Mouse (Mus musculus): Measurements from ENCODE around the gene Samd4b. TPM values are rescaled to one million over a fixed set of nuclear protein-coding genes. Genes with fewer than 3 reads are reported as not detected.

The Samd4b gene
- total and polyA plus RNA-seq, 2 experiments from 2014 or later: 12.4 to 53.5 TPM

DNA sequence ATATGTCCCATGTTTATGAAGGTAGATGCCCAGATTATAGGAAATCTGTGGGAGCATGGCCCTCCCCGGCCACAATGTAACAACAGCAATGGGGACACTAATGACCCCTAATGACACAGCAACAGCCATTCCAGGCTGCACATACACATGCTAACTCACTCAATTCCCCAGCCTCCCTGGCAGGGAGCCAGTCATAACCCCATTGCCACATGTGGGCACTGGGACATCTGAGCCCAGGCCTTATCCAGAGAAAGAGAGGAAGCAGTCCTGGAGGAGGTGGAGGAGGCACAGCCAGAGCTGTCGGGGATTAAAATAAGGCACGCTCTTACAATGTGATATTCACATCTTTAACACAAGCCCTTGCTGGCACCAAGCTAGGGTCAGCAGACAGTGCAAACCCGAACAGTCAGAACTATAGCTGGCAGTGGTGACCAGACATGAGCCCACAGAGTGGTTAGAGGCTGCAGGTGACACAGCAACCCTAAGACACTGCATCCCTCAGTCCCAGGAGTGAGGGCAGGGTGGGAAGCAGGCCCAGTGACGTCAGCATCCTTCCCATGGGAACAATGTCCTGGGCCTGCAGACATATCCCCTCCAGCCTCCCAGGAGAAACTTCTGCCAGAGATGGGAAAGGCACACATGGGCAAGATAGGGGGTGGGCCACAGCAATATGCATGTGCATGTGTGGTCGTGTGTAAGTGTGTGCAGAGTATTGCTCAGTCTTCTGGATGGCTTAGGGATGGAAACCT is 11.1 kb downstream of the Samd4b start:
- DNase-seq (ENCODE audit: low spot score) (no peak), ATAC-seq (ENCODE audit: insufficient read depth, low read depth) (0 out of 2 replicates have a peak, but pooled peaks have one; percentile 34)
- H3K4me3 ChIP-seq (ENCODE audit: low read depth, low read length): no peak overlapping the region
- no peaks in the 10 kb centered on the region for H3K27me3 ChIP-seq (ENCODE audit: control insufficient read depth, insufficient read depth, low read length)
- 0 out of 2 replicates have a peak overlapping the region, but pooled peaks have one; percentile 13 for H3K4me2 ChIP-seq (ENCODE audit: low read depth, low read length)
- no peak for TF ChIP-seq EP300 (IDR thresholded peaks at IDR 0.05; ENCODE audit: low read depth)
- no peak for TF ChIP-seq CTCF (IDR thresholded peaks at IDR 0.05; ENCODE audit: low read depth)
- peak overlapping the region; percentile 36; the same call in 1 of the 2 replicates for H3K27ac ChIP-seq (ENCODE audit: low read depth)
- H3K9me3 ChIP-seq (replicated peaks; ENCODE audit: control insufficient read depth, low read length): no peaks in the 10 kb centered on the region
- H3K9ac ChIP-seq (replicated peaks; ENCODE audit: low read depth, low read length): no peak overlapping the region
- H3K4me1 ChIP-seq (ENCODE audit: control insufficient read depth, insufficient read depth): peaks cover 32% of the 10 kb centered on the region
- 34% methylated on average over 6 of the region's 6 CpGs for WGBS
- H3K36me3 ChIP-seq (replicated peaks; ENCODE audit: control insufficient read depth, insufficient read depth, low read length): no peaks in the 10 kb centered on the region

DNA sequence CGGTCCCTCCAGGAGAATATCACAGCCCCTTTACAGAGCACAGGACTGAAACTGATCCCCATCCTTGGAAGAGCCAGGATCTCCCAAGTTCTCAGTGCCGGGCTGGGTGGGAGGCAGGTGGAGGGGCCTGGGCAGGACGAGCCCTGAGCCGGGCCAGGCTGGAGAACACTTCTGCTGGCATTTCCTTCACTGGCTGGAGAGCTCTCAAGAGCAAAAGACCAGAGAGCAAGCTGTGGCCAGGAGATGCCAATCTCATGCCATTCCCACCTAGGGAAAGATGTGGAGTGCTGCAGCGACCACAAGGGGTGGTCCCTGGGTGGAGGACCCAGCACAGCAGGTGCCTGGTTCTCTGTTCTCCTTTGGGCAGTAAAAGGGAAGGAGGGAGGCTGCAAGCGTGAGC is 12.9 kb downstream of the Samd4b start:
- ATAC-seq (ENCODE audit: insufficient read depth, low read depth): no peak
- 61% methylated on average over 6 of the region's 6 CpGs for WGBS

DNA sequence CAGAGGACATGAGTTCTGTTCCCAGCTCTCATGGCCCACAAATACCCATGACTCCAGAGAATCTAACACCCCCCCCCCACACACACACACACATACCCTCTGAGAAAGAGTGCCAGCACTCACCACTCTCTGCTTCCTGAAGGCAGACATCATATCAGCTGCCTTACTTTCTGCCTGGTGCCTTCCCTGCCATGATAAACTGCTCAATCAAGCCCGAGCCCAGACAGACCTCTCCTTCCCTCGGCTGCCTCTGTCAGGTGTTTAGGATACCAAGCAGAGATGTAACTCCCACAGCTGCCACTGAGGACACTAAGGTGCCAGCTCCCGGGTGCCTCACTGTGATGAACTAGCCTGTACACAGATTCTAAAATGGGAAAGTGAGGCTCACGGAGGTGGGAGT is 13.5 kb downstream of the Samd4b start:
- no peak overlapping the region for H3K27ac ChIP-seq (ENCODE audit: low read depth)
- TF ChIP-seq CTCF (IDR thresholded peaks at IDR 0.05; ENCODE audit: low read depth) (no peak), EP300 (IDR thresholded peaks at IDR 0.05; ENCODE audit: low read depth) (no peak)
- no peaks in the 10 kb centered on the region for H3K27me3 ChIP-seq (ENCODE audit: control insufficient read depth, insufficient read depth, low read length)
- whole genome bisulfite sequencing: 27% methylated on average over 4 of the region's 4 CpGs
- no peak overlapping the region for H3K4me2 ChIP-seq (ENCODE audit: low read depth, low read length)
- no peaks in the 10 kb centered on the region for H3K36me3 ChIP-seq (replicated peaks; ENCODE audit: control insufficient read depth, insufficient read depth, low read length)
- H3K4me3 ChIP-seq (ENCODE audit: low read depth, low read length): no peak overlapping the region
- DNase-seq (ENCODE audit: low spot score) (no peak), ATAC-seq (ENCODE audit: insufficient read depth, low read depth) (no peak)
- H3K9me3 ChIP-seq (replicated peaks; ENCODE audit: control insufficient read depth, low read length): no peaks in the 10 kb centered on the region
- no peak overlapping the region for H3K9ac ChIP-seq (replicated peaks; ENCODE audit: low read depth, low read length)
- peaks cover 30% of the 10 kb centered on the region for H3K4me1 ChIP-seq (ENCODE audit: control insufficient read depth, insufficient read depth)

More for the DNA sequence above, 12.9 kb downstream of the Samd4b start:
- no peak overlapping the region for H3K4me2 ChIP-seq (ENCODE audit: low read depth, low read length)
- H3K27ac ChIP-seq (ENCODE audit: low read depth): no peak overlapping the region
- H3K4me3 ChIP-seq (ENCODE audit: low read depth, low read length): no peak overlapping the region
- DNase-seq (ENCODE audit: low spot score): no peak
- no peak overlapping the region for H3K9ac ChIP-seq (replicated peaks; ENCODE audit: low read depth, low read length)
- TF ChIP-seq CTCF (IDR thresholded peaks at IDR 0.05; ENCODE audit: low read depth) (no peak), EP300 (IDR thresholded peaks at IDR 0.05; ENCODE audit: low read depth) (no peak)
- no peaks in the 10 kb centered on the region for H3K36me3 ChIP-seq (replicated peaks; ENCODE audit: control insufficient read depth, insufficient read depth, low read length)
- peaks cover 30% of the 10 kb centered on the region for H3K4me1 ChIP-seq (ENCODE audit: control insufficient read depth, insufficient read depth)
- no peaks in the 10 kb centered on the region for H3K27me3 ChIP-seq (ENCODE audit: control insufficient read depth, insufficient read depth, low read length)
- no peaks in the 10 kb centered on the region for H3K9me3 ChIP-seq (replicated peaks; ENCODE audit: control insufficient read depth, low read length)

DNA sequence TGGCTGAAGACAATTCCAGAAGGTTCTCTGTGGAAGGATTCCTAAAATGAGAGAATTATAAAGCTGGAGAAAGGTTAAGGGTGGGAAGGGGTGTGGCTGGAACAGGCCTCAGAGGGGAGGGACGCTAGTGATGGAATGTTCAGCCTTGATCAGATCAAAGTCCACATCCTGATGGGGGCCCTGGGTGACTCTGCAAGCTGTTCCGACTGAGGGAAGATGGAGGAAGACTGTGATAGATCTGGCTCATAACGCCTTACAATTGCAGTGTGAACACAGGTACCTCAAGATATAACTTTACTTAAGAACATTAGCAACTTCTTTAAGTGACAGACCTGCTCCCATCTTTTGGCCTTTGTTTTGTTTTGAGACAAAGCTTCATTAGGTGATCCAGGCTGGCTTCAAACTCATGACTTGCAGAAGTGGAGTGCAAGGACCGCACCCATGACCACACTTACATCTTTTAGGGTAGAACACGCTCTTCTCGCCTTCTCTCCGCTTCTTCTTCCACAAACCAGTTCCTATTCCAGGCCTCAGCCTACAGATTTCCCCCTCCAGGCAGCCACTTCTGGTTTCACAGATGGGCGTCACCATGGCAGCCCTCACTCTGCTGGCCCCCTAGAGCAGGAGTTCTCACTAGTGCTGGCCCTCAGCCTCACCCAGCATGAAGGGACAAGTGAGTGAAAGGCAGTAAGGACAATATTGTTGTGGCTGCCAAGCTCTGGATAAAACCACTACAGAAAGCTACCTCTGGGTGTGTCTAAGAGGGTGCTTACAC is 14.2 kb downstream of the Samd4b start:
- no peak for TF ChIP-seq EP300 (IDR thresholded peaks at IDR 0.05; ENCODE audit: low read depth)
- TF ChIP-seq CTCF (IDR thresholded peaks at IDR 0.05; ENCODE audit: low read depth): no peak
- H3K4me1 ChIP-seq (ENCODE audit: control insufficient read depth, insufficient read depth): peaks cover 33% of the 10 kb centered on the region
- no peaks in the 10 kb centered on the region for H3K36me3 ChIP-seq (replicated peaks; ENCODE audit: control insufficient read depth, insufficient read depth, low read length)
- ATAC-seq (ENCODE audit: insufficient read depth, low read depth) (no peak), DNase-seq (ENCODE audit: low spot score) (no peak)
- 77% methylated on average over 8 of the region's 8 CpGs for WGBS
- no peak overlapping the region for H3K4me3 ChIP-seq (ENCODE audit: low read depth, low read length)
- no peak overlapping the region for H3K4me2 ChIP-seq (ENCODE audit: low read depth, low read length)
- no peak overlapping the region for H3K27ac ChIP-seq (ENCODE audit: low read depth)
- H3K9ac ChIP-seq (replicated peaks; ENCODE audit: low read depth, low read length): no peak overlapping the region
- no peaks in the 10 kb centered on the region for H3K27me3 ChIP-seq (ENCODE audit: control insufficient read depth, insufficient read depth, low read length)
- no peaks in the 10 kb centered on the region for H3K9me3 ChIP-seq (replicated peaks; ENCODE audit: control insufficient read depth, low read length)

DNA sequence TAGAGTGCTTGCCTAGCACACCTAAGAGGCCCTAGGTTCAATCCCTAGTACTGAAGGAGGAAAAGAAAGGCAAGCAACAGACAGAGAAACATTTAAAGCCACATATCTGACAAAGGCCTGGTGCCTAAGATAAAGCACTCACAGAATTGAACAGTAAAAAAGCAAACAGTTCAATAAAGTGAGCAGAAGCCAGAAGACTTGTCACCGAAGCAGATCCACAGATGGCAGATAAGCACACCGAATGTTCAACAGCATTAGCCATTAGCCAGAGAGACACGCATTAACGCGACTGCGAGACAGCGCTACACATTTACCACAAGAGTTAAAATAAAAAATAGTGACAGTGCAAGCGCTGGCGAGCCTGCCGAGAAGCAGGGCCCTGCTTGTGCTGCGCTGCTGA is 15.1 kb downstream of the Samd4b start:
- Histone ChIP-seq H3K4me2 (ENCODE audit: low read depth, low read length) (no peak overlapping the region), H3K4me1 (ENCODE audit: control insufficient read depth, insufficient read depth) (peaks cover 35% of the 10 kb centered on the region), H3K4me3 (ENCODE audit: low read depth, low read length) (no peak overlapping the region), H3K27ac (ENCODE audit: low read depth) (no peak overlapping the region), H3K27me3 (ENCODE audit: control insufficient read depth, insufficient read depth, low read length) (no peaks in the 10 kb centered on the region), H3K9me3 (replicated peaks; ENCODE audit: control insufficient read depth, low read length) (no peaks in the 10 kb centered on the region), H3K9ac (replicated peaks; ENCODE audit: low read depth, low read length) (no peak overlapping the region), H3K36me3 (replicated peaks; ENCODE audit: control insufficient read depth, insufficient read depth, low read length) (no peaks in the 10 kb centered on the region)
- WGBS: 83% methylated on average over 11 of the region's 11 CpGs
- TF ChIP-seq EP300 (IDR thresholded peaks at IDR 0.05; ENCODE audit: low read depth): no peak
- no peak for TF ChIP-seq CTCF (IDR thresholded peaks at IDR 0.05; ENCODE audit: low read depth)
- DNase-seq (ENCODE audit: low spot score) (no peak), ATAC-seq (ENCODE audit: insufficient read depth, low read depth) (no peak)

All from heart, postnatal 0 days (tissue).